Mouse (Mus musculus) intestine, embryonic 15.5 days (tissue): ENCODE results near the gene Ackr3. TPM values are rescaled to one million over a fixed set of nuclear protein-coding genes. Genes with fewer than 3 reads are reported as not detected.
A peak's percentile ranks its signal among the peaks of the same experiment; 100 is the strongest.

Source experiments
- ATAC-seq: fragments of 200-750 bp; cut with Nextera tagmentation; 2 replicates; pipeline ENCODE4 v1.8.0; 2017; ENCODE audit warnings: moderate TSS enrichment, moderate library complexity
- H3K27ac ChIP-seq: fragments of 300-500 bp; sonication (generic); 2 replicates; pipeline ENCODE4 v1.5.1; 2015; ENCODE audit warnings: mild to moderate bottlenecking, inconsistent platforms
- H3K27me3 ChIP-seq: fragments of 300-500 bp; sonication (generic); replicated peaks from 2 replicates; pipeline ENCODE4 v1.6.1; 2015; ENCODE audit warnings: inconsistent platforms
- H3K36me3 ChIP-seq: fragments of 300-500 bp; sonication (generic); 2 replicates; pipeline ENCODE4 v1.6.1; 2015; ENCODE audit warnings: inconsistent platforms
- H3K4me1 ChIP-seq: fragments of 300-500 bp; sonication (generic); replicated peaks from 2 replicates; pipeline ENCODE4 v1.6.1; 2015; ENCODE audit warnings: inconsistent platforms
- H3K4me2 ChIP-seq: fragments of 300-500 bp; sonication (generic); replicated peaks from 2 replicates; pipeline ENCODE4 v1.6.1; 2015; ENCODE audit warnings: mild to moderate bottlenecking, inconsistent platforms
- H3K4me3 ChIP-seq: fragments of 300-500 bp; sonication (generic); replicated peaks from 2 replicates; pipeline ENCODE4 v1.5.1; 2015; ENCODE audit warnings: inconsistent platforms
- H3K9ac ChIP-seq: fragments of 300-500 bp; sonication (generic); 2 replicates; pipeline ENCODE4 v1.6.1; 2015; ENCODE audit warnings: inconsistent platforms
- H3K9me3 ChIP-seq: fragments of 300-500 bp; sonication (generic); 2 replicates; pipeline ENCODE4 v1.6.1; 2016; ENCODE audit warnings: inconsistent platforms
- WGBS: fragments of 180-500 bp; shearing (Covaris S2); methylation state at CpG from one replicate; pipeline ENCODE4 v1.1.7; 2015; 5-methylcytosine and 5-hydroxymethylcytosine counted together
- polyA plus RNA-seq: library from polyadenylated mRNA; unstranded; fragments of >200 nt; fragmentation: Nextera tagmentation; extraction: Ambion mirVana; gene quantifications from 2 replicates; pipeline ENCODE4 v1.2.1, GENCODE M21; 2015

The Ackr3 gene
- polyA plus RNA-seq, 1 experiment from 2014 or later, result 13.0 TPM

GRCm38 (mm10) chr1:90247756-90248541 is 44.2 kb downstream of the Ackr3 start:
- Histone ChIP-seq H3K4me2 (no peak overlapping the region), H3K4me3 (no peak overlapping the region), H3K9ac (no peak overlapping the region), H3K36me3 (no peaks in the 10 kb centered on the region), H3K27me3 (no peaks in the 10 kb centered on the region), H3K9me3 (no peaks in the 10 kb centered on the region), H3K4me1 (0 out of 2 replicates have a peak, but pooled peaks cover 4% of the 10 kb centered on the region), H3K27ac (no peak overlapping the region)
- ATAC-seq, result peak; percentile 67; the same call in 1 of the 2 replicates
- WGBS, result 83% methylated on average over 8 of the region's 8 CpGs

GRCm38 (mm10) chr1:90248966-90249735 is 45.4 kb downstream of the Ackr3 start:
- Histone ChIP-seq H3K4me2 (no peak overlapping the region), H3K4me1 (0 out of 2 replicates have a peak, but pooled peaks cover 4% of the 10 kb centered on the region), H3K9ac (no peak overlapping the region)

GRCm38 (mm10) chr1:90250419-90250818 is 46.6 kb downstream of the Ackr3 start:
- H3K4me3 ChIP-seq, result no peak overlapping the region
- H3K9me3 ChIP-seq, result no peaks in the 10 kb centered on the region
- H3K9ac ChIP-seq, result no peak overlapping the region
- no peaks in the 10 kb centered on the region for H3K27me3 ChIP-seq
- no peaks in the 10 kb centered on the region for H3K36me3 ChIP-seq
- H3K4me2 ChIP-seq, result no peak overlapping the region
- no peak overlapping the region for H3K27ac ChIP-seq
- ATAC-seq, result no peak
- WGBS, result 58% methylated on average over 6 of the region's 6 CpGs
- H3K4me1 ChIP-seq, result 0 out of 2 replicates have a peak, but pooled peaks cover 4% of the 10 kb centered on the region

More at GRCm38 (mm10) chr1:90248966-90249735, 45.4 kb downstream of the Ackr3 start:
- Histone ChIP-seq H3K27me3 (no peaks in the 10 kb centered on the region), H3K9me3 (no peaks in the 10 kb centered on the region), H3K27ac (no peak overlapping the region), H3K36me3 (no peaks in the 10 kb centered on the region), H3K4me3 (no peak overlapping the region)
- 78% methylated on average over 9 of the region's 9 CpGs for WGBS
- ATAC-seq, result no peak

GRCm38 (mm10) chr1:90251156-90251555 is 47.4 kb downstream of the Ackr3 start:
- H3K27ac ChIP-seq, result no peak overlapping the region
- H3K4me3 ChIP-seq, result no peak overlapping the region
- ATAC-seq, result no peak
- no peaks in the 10 kb centered on the region for H3K27me3 ChIP-seq
- H3K4me1 ChIP-seq, result 0 out of 2 replicates have a peak, but pooled peaks cover 4% of the 10 kb centered on the region
- H3K9me3 ChIP-seq, result no peaks in the 10 kb centered on the region
- no peak overlapping the region for H3K4me2 ChIP-seq
- no peak overlapping the region for H3K9ac ChIP-seq
- 63% methylated on average over 3 of the region's 3 CpGs for WGBS
- no peaks in the 10 kb centered on the region for H3K36me3 ChIP-seq

- ATAC-seq, result no peak
- H3K4me3 ChIP-seq, result no peak overlapping the region
- H3K9ac ChIP-seq, result no peak overlapping the region
- H3K4me1 ChIP-seq, result 0 out of 2 replicates have a peak, but pooled peaks cover 4% of the 10 kb centered on the region
- H3K36me3 ChIP-seq, result no peaks in the 10 kb centered on the region
- 79% methylated on average over 10 of the region's 10 CpGs for WGBS
- H3K27me3 ChIP-seq, result no peaks in the 10 kb centered on the region
- no peak overlapping the region for H3K27ac ChIP-seq
- no peak overlapping the region for H3K4me2 ChIP-seq
- no peaks in the 10 kb centered on the region for H3K9me3 ChIP-seq
Observed at GRCm38 (mm10) chr1:90253465-90253864, 49.7 kb downstream of the Ackr3 start.

- H3K36me3 ChIP-seq, result no peaks in the 10 kb centered on the region
- no peaks in the 10 kb centered on the region for H3K4me1 ChIP-seq
- no peak for ATAC-seq
- no peak overlapping the region for H3K4me3 ChIP-seq
- no peak overlapping the region for H3K4me2 ChIP-seq
- H3K27me3 ChIP-seq, result no peaks in the 10 kb centered on the region
- no peak overlapping the region for H3K27ac ChIP-seq
- H3K9me3 ChIP-seq, result no peaks in the 10 kb centered on the region
- 61% methylated on average over 11 of the region's 11 CpGs for WGBS
- no peak overlapping the region for H3K9ac ChIP-seq
Observed at GRCm38 (mm10) chr1:90258253-90258887, 54.6 kb downstream of the Ackr3 start.

GRCm38 (mm10) chr1:90260704-90261581 is 57.2 kb downstream of the Ackr3 start:
- Histone ChIP-seq H3K9ac (no peak overlapping the region), H3K27ac (no peak overlapping the region), H3K4me1 (no peaks in the 10 kb centered on the region), H3K4me3 (no peak overlapping the region), H3K27me3 (no peaks in the 10 kb centered on the region), H3K36me3 (no peaks in the 10 kb centered on the region), H3K9me3 (no peaks in the 10 kb centered on the region), H3K4me2 (no peak overlapping the region)
- 89% methylated on average over 11 of the region's 11 CpGs for WGBS
- ATAC-seq, result no peak

GRCm38 (mm10) chr1:90262380-90262779 is 58.6 kb downstream of the Ackr3 start:
- ATAC-seq, result no peak
- Histone ChIP-seq H3K4me3 (no peak overlapping the region), H3K27me3 (no peaks in the 10 kb centered on the region), H3K4me2 (no peak overlapping the region), H3K4me1 (no peaks in the 10 kb centered on the region), H3K9me3 (no peaks in the 10 kb centered on the region), H3K9ac (no peak overlapping the region), H3K27ac (no peak overlapping the region), H3K36me3 (no peaks in the 10 kb centered on the region)
- 53% methylated on average over 8 of the region's 8 CpGs for WGBS

Other genes with a start within 250 kb of the Ackr3 start
- 0.04 TPM in 1 of 2 replicates, not detected in the other for gene Asb18, start 189.3 kb upstream of the Ackr3 start, polyA plus RNA-seq
- gene Iqca, start 50.6 kb upstream of the Ackr3 start, polyA plus RNA-seq, result 0.09 and 0.24 TPM in 2 replicates